Comparison of ENCODE assay signal across 18 mouse cellular contexts in the genomic region with DNA sequence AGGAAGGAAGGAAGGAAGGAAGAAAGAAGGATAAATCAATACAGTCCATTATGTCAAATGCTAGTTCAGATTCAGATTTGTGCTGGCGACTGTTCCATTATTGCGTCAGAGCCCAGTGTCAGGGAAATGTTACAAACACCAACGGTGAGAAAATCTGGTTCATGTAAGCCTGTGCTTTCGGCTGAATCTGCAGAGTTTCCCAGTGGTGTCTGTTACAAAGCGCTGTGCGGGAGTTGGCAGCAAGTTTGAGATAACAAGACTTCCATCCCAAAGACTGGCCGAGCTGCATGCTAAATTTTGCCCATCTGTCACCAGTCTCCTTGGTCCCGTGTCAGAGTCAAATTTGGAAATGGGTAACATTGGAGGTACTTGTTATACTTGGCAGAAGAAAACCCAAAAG.
DNase-seq lines count a peak whose midpoint lies in the region; ATAC-seq and TF ChIP-seq lines count a peak whose summit lies in the region.
"Had no signal": no experiment of that assay in that cellular context is flagged by ENCODE, and none has a peak within 500 bp of the region (broad histone marks: within the 10 kb centered on the region; RNA-seq: fewer than 3 reads in every experiment).

No protein-coding gene starts in this region.

- no peaks in the 10 kb centered on the region for H3K36me3 ChIP-seq in forebrain, embryonic 13.5 days (ENCODE audit: poor library complexity, severe bottlenecking)
- H3K36me3 ChIP-seq in forebrain, embryonic 11.5 days (ENCODE audit: control insufficient read depth, insufficient read depth, low read length): no peaks in the 10 kb centered on the region
- no peaks in the 10 kb centered on the region for H3K36me3 ChIP-seq in forebrain, postnatal 0 days (ENCODE audit: insufficient read depth)
- no peaks in the 10 kb centered on the region for H3K36me3 ChIP-seq in intestine, embryonic 16.5 days (ENCODE audit: control insufficient read depth, insufficient read depth, low read length)
- H3K36me3 ChIP-seq: lung, embryonic 15.5 days; stomach, embryonic 15.5 days had no signal

- H3K4me1 ChIP-seq in forebrain, embryonic 13.5 days: no peaks in the 10 kb centered on the region
- no peaks in the 10 kb centered on the region for H3K4me1 ChIP-seq in forebrain, embryonic 11.5 days (replicated peaks; ENCODE audit: control insufficient read depth, insufficient read depth, low read length)
- 0 out of 2 replicates have a peak, but pooled peaks cover 6% of the 10 kb centered on the region for H3K4me1 ChIP-seq in forebrain, postnatal 0 days (ENCODE audit: insufficient read depth)
- no peaks in the 10 kb centered on the region for H3K4me1 ChIP-seq in intestine, embryonic 16.5 days (ENCODE audit: control insufficient read depth, insufficient read depth, low read length)
- H3K4me1 ChIP-seq: lung, embryonic 15.5 days; stomach, embryonic 15.5 days had no signal

- no peak for DNase-seq in forebrain, embryonic 11.5 days (ENCODE audit: low spot score)
- peak; percentile 12 for DNase-seq in layer of hippocampus, adult 11-12 months (ENCODE audit: low spot score)
- no peak for DNase-seq in layer of hippocampus, adult 9-10 months (ENCODE audit: low spot score)
- DNase-seq in NIH3T3 (ENCODE audit: low read depth): peak; percentile 1
- DNase-seq in forebrain, postnatal 0 days: peak; percentile 66
- DNase-seq: adrenal gland, postnatal 14 days; B cell, adult 2 months; cerebellum, adult 11 months; embryo, embryonic 11 days; gastrocnemius, adult 2 months; kidney, postnatal 14 days; liver; thymus, postnatal 25 days had no signal

- H3K27ac ChIP-seq in forebrain, embryonic 13.5 days: no peak overlapping the region
- no peak overlapping the region for H3K27ac ChIP-seq in forebrain, embryonic 11.5 days (ENCODE audit: low read depth, low read length)
- no peak overlapping the region for H3K27ac ChIP-seq in forebrain, postnatal 0 days (ENCODE audit: low read depth, low read length)
- no peak overlapping the region for H3K27ac ChIP-seq in intestine, embryonic 16.5 days (ENCODE audit: low read length)
- H3K27ac ChIP-seq: gastrocnemius, adult 2 months; lung, embryonic 15.5 days; stomach, embryonic 15.5 days had no signal

- TF ChIP-seq CTCF in forebrain, postnatal 0 days (IDR thresholded peaks at IDR 0.05; ENCODE audit: low read depth): no peak

- 80% methylated on average over 8 of the region's 8 CpGs for WGBS in forebrain, embryonic 13.5 days
- 85% methylated on average over 8 of the region's 8 CpGs for whole genome bisulfite sequencing in forebrain, embryonic 11.5 days
- WGBS in forebrain, postnatal 0 days: 47% methylated on average over 8 of the region's 8 CpGs
- 71% methylated on average over 8 of the region's 8 CpGs for WGBS in intestine, embryonic 16.5 days

- H3K9ac ChIP-seq in forebrain, embryonic 13.5 days: no peak overlapping the region
- H3K9ac ChIP-seq in forebrain, embryonic 11.5 days (ENCODE audit: low read length): no peak overlapping the region
- no peak overlapping the region for H3K9ac ChIP-seq in forebrain, postnatal 0 days
- H3K9ac ChIP-seq in intestine, embryonic 16.5 days (ENCODE audit: low read depth, low read length): no peak overlapping the region
- H3K9ac ChIP-seq: lung, embryonic 15.5 days; stomach, embryonic 15.5 days had no signal

- H3K9me3 ChIP-seq in forebrain, embryonic 13.5 days (replicated peaks): no peaks in the 10 kb centered on the region
- H3K9me3 ChIP-seq in forebrain, embryonic 11.5 days (ENCODE audit: control insufficient read depth, low read length): no peaks in the 10 kb centered on the region
- no peaks in the 10 kb centered on the region for H3K9me3 ChIP-seq in forebrain, postnatal 0 days (ENCODE audit: low read length)
- no peaks in the 10 kb centered on the region for H3K9me3 ChIP-seq in intestine, embryonic 16.5 days (ENCODE audit: control insufficient read depth, low read length)
- H3K9me3 ChIP-seq: lung, embryonic 15.5 days; stomach, embryonic 15.5 days had no signal

- H3K4me2 ChIP-seq in forebrain, embryonic 13.5 days: no peak overlapping the region
- H3K4me2 ChIP-seq in forebrain, embryonic 11.5 days (ENCODE audit: low read depth, low read length, severe bottlenecking): no peak overlapping the region
- H3K4me2 ChIP-seq in forebrain, postnatal 0 days (ENCODE audit: low read depth): no peak overlapping the region
- H3K4me2 ChIP-seq in intestine, embryonic 16.5 days (ENCODE audit: low read depth, low read length): no peak overlapping the region
- H3K4me2 ChIP-seq: lung, embryonic 15.5 days; midbrain, embryonic 11.5 days; stomach, embryonic 15.5 days had no signal

- no peaks in the 10 kb centered on the region for H3K27me3 ChIP-seq in forebrain, embryonic 13.5 days
- no peaks in the 10 kb centered on the region for H3K27me3 ChIP-seq in forebrain, embryonic 11.5 days (ENCODE audit: control insufficient read depth, insufficient read depth, low read length)
- H3K27me3 ChIP-seq in forebrain, postnatal 0 days (ENCODE audit: insufficient read depth, low read length): no peaks in the 10 kb centered on the region
- no peaks in the 10 kb centered on the region for H3K27me3 ChIP-seq in intestine, embryonic 16.5 days (replicated peaks; ENCODE audit: control insufficient read depth, insufficient read depth, low read length)
- H3K27me3 ChIP-seq: lung, embryonic 15.5 days; stomach, embryonic 15.5 days had no signal

- no peak overlapping the region for H3K4me3 ChIP-seq in forebrain, embryonic 13.5 days
- no peak overlapping the region for H3K4me3 ChIP-seq in forebrain, embryonic 11.5 days (ENCODE audit: low read depth, low read length)
- no peak overlapping the region for H3K4me3 ChIP-seq in forebrain, postnatal 0 days (ENCODE audit: low read depth, low read length)
- H3K4me3 ChIP-seq in intestine, embryonic 16.5 days (ENCODE audit: low read length): no peak overlapping the region
- H3K4me3 ChIP-seq: gastrocnemius, adult 2 months; lung, embryonic 15.5 days; stomach, embryonic 15.5 days had no signal

- ATAC-seq in forebrain, embryonic 13.5 days: peak; percentile 65; the same call in 1 of the 2 replicates
- no peak for ATAC-seq in forebrain, embryonic 11.5 days (replicated peaks; ENCODE audit: low FRiP score)
- peak; percentile 79 for ATAC-seq in forebrain, postnatal 0 days
- no peak for ATAC-seq in intestine, embryonic 16.5 days

Comparison
In these comparisons a context has a peak if more than half of its experiments do, and no peak if none do; other contexts are left out.
1. ATAC-seq: peak in forebrain, embryonic 13.5 days (single experiment) and forebrain, postnatal 0 days (single experiment); none in forebrain, embryonic 11.5 days (single experiment) and intestine, embryonic 16.5 days (single experiment).
2. DNase-seq: peak in layer of hippocampus, adult 11-12 months (single experiment), NIH3T3 (single experiment) and forebrain, postnatal 0 days (single experiment); none in forebrain, embryonic 11.5 days (single experiment) and layer of hippocampus, adult 9-10 months (single experiment).